8 mouse cellular contexts compared by ENCODE assay signal in the genomic region with DNA sequence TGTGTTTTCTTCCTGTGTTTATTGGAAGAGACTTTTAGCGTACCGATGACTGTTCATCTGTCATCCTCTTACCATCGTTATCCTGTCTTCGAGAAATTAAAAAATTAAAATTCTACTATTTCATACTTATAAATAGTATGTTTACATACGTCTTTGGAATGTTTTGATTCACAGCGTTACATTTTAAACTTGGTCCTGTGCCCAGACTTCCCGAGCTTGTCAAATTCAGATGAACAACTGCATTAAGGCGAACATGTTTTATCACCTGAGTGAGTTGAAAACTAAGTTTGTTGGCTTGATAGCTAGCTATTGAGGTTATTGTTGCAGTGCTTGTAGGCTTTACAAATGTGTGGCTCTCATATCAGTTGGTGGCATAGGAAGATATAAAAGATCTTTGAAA. TPM values are rescaled to one million over a fixed set of nuclear protein-coding genes. Genes with fewer than 3 reads are reported as not detected.
DNase-seq lines count a peak whose midpoint lies in the region; ATAC-seq and TF ChIP-seq lines count a peak whose summit lies in the region.

No protein-coding gene starts in this region.

- no peak for TF ChIP-seq CTCF in spleen, adult 2 months (IDR thresholded peaks at IDR 0.05; ENCODE audit: extremely low read depth, insufficient read depth, insufficient read length, insufficient replicate concordance)

- no peak for ATAC-seq in limb, embryonic 14.5 days (ENCODE audit: low FRiP score, low read depth)

- TF ChIP-seq POLR2A in spleen, adult 2 months (IDR thresholded peaks at IDR 0.05; ENCODE audit: low read depth, low read length) = no peak
- no peak for TF ChIP-seq POLR2A in limb, embryonic 14.5 days (IDR thresholded peaks at IDR 0.05; ENCODE audit: borderline replicate concordance, extremely low read depth, insufficient read depth, insufficient read length)

- peak overlapping the region; percentile 98 for H3K4me3 ChIP-seq in spleen, adult 2 months (ENCODE audit: extremely low read depth, insufficient read depth, insufficient read length)
- peak overlapping the region; percentile 88 for H3K4me3 ChIP-seq in limb, embryonic 14.5 days (replicated peaks; ENCODE audit: low read length)

- H3K9ac ChIP-seq in limb, embryonic 14.5 days (ENCODE audit: low read depth, low read length, severe bottlenecking) = peak overlapping the region; percentile 83

- peak; percentile 34 for DNase-seq in cerebellum, adult 9-10 months
- DNase-seq in cerebellum, postnatal 36 days = no peak
- DNase-seq in spleen, adult 2 months (ENCODE audit: low read depth in 1 of 2, low spot score in 2 of 2) = no peak
- DNase-seq in spleen, postnatal 36 days (ENCODE audit: low spot score in 2 of 2) = no peak
- DNase-seq in limb, embryonic 14.5 days (ENCODE audit: low spot score) = no peak
- no peak for DNase-seq in adrenal gland, postnatal 14 days
- DNase-seq in right cerebral cortex, postnatal 36 days (ENCODE audit: low spot score in 2 of 2) = no peak
- DNase-seq in urinary bladder, postnatal 4 days (ENCODE audit: low spot score in 2 of 2) = no peak

- peak overlapping the region; percentile 96 for H3K27ac ChIP-seq in spleen, adult 2 months (ENCODE audit: insufficient read depth, low read length)
- no peak overlapping the region for H3K27ac ChIP-seq in limb, embryonic 14.5 days (replicated peaks; ENCODE audit: low read depth, low read length)

- no peaks in the 10 kb centered on the region for H3K27me3 ChIP-seq in spleen, adult 2 months (ENCODE audit: control insufficient read depth, insufficient read depth, low read length)
- no peaks in the 10 kb centered on the region for H3K27me3 ChIP-seq in limb, embryonic 14.5 days (ENCODE audit: control insufficient read depth, insufficient read depth, low read length)

- WGBS in spleen, adult 2 months = 38% methylated on average over 8 of the region's 8 CpGs
- WGBS in limb, embryonic 14.5 days = 33% methylated on average over 8 of the region's 8 CpGs

- H3K4me2 ChIP-seq in limb, embryonic 14.5 days (replicated peaks; ENCODE audit: low read depth, low read length, severe bottlenecking) = peak overlapping the region; percentile 61

- no peaks in the 10 kb centered on the region for H3K9me3 ChIP-seq in limb, embryonic 14.5 days (ENCODE audit: control insufficient read depth, low read length)

- peaks cover 2% of the 10 kb centered on the region for H3K36me3 ChIP-seq in spleen, adult 2 months (ENCODE audit: control insufficient read depth, insufficient read depth, low read length)
- peaks cover 7% of the 10 kb centered on the region; the same call in 1 of the 2 replicates for H3K36me3 ChIP-seq in limb, embryonic 14.5 days (ENCODE audit: control insufficient read depth, insufficient read depth, low read length)

- H3K4me1 ChIP-seq in spleen, adult 2 months (ENCODE audit: control insufficient read depth, insufficient read depth, insufficient read length) = peaks cover 4% of the 10 kb centered on the region; the same call in 1 of the 2 replicates
- H3K4me1 ChIP-seq in limb, embryonic 14.5 days (ENCODE audit: control insufficient read depth, insufficient read depth, low read length) = peaks cover 5% of the 10 kb centered on the region; the same call in 1 of the 2 replicates

RNA-seq across cellular contexts. Expression of a gene that starts 0.7 kb away (rescaled TPM):
- polyA plus RNA-seq in spleen, adult 2 months (2012; rRNA removed) = 17.7 and 19.8 TPM in 2 replicates
- polyA plus RNA-seq in limb, embryonic 14.5 days (2012; rRNA removed) = 18.4 and 18.5 TPM in 2 replicates
- polyA plus RNA-seq in limb, embryonic 14.5 days (2014; fragmentation: Nextera tagmentation; extraction: Ambion mirVana) = 21.4 and 23.3 TPM in 2 replicates
- total RNA-seq in adrenal gland, postnatal 14 days (2021) = 41.1 and 46.4 TPM in 2 replicates

RNA-seq across cellular contexts. Expression of a gene that starts 14.4 kb away (rescaled TPM):
- polyA plus RNA-seq in spleen, adult 2 months (2012; rRNA removed) = 1.2 and 2.1 TPM in 2 replicates
- polyA plus RNA-seq in limb, embryonic 14.5 days (2012; rRNA removed) = not detected in 2 replicates
- polyA plus RNA-seq in limb, embryonic 14.5 days (2014; fragmentation: Nextera tagmentation; extraction: Ambion mirVana) = not detected in 2 replicates
- total RNA-seq in adrenal gland, postnatal 14 days (2021) = 0.07 and 0.60 TPM in 2 replicates
